Mouse (Mus musculus): ENCODE results near the gene Galnt18.

The Galnt18 gene

DNA sequence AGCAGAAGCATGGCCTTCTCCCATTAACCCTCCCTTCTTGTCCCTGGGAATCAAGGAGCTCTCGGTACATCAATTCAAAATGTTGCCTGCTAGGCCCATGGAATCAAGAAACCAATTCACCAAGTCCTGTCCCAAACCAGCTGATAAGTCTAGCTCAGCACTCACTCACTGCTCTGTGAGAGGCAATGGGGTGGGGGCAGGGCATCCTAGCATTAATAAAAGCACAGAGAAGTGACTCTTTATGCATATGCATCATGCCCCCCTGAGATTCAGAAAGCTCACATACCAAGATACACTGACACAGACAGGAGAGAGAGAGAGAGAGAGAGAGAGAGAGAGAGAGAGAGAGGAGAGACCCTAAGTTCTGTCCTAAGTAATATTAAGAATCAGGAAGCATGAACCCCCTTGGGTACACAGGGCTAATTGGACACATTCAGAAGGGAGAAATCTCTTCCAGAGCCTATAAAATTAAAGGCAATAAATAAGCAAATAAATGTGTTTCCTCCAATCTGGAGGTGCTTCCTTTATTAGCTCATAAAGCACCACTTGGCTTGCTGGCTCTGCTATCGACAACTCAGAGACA lies 141.8 kb downstream of the Galnt18 start:
- no peak for DNase-seq (ENCODE audit: low spot score in 2 of 2)

DNA sequence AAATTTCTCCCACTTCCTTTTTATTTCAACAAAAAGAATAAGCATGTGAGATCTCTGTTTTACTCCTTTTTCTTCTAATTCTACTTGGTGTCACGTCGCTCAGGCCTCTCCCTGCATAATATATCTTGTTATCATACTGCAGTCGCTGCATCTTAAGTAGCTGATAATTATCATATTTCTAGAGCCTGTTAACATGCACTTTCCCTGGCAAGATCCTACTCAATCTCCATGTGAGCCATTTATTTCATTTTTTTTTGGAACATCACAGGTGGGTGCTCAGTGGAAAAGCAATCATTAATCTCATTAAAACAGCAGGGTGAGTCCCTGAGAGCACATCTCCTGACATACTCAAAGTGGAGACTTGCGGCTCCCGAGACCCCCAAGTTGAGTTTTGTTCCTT lies 143.3 kb downstream of the Galnt18 start:
- DNase-seq (ENCODE audit: low spot score in 2 of 2), result no peak

DNA sequence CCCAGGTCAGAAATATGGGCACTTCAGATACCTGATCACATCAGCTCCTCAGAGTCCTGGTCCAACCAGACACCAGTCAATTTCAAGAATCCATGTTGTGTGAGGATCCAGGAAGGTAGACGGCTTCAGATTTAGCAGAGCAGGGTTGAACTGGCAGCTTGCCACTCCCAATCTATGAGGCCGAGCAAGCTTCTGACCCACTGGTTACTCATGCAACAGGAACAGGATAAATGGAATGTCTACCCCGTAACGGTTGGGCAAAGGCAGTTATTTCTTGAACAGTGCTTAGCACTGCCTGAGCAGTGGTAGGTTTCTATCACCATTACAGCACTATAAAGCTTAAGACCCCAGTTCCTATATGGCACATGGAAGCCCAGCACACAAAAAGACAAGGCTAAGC lies 148.5 kb downstream of the Galnt18 start:
- no peak for DNase-seq (ENCODE audit: low spot score in 2 of 2)

DNA sequence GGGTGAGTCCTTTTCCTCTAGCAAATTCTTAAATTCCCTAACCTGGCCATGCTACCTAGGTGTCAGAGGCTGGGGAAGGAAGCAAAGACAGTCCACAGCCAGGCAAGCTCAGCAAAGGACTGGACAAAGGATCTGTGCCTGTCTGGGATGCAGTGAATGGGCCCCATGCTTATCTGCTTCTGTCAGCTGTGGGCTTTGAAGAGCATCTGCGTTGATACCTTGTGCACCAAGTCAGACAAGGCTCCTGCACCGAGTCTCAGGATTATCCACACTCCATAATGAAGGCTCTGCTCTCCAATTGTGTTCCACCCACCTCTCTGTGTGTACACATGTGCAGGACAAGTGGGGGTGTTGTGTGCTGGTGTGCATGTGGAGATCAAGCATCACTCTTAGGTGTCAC lies 153.5 kb downstream of the Galnt18 start:
- DNase-seq (ENCODE audit: low spot score in 2 of 2), result no peak

DNA sequence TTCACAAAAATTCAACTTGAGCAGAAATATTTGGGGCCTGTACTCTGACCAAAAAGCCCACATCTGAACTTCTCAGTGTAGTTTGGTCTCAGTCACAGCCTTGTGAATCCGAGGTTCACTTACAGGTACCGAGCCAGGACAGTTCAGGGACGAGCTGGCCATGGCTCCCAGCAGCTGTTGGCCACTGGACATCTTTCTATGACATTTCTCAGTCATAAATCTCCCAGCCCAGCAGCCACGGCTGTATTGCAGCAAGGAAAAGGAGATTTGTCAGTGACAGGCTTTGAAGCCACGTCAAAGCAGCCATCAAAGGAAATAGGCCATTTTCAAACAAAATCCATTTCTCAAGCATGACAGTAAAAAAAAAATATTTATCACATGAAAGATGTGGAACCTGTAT lies 154.0 kb downstream of the Galnt18 start:
- DNase-seq (ENCODE audit: low spot score in 2 of 2), result no peak

DNA sequence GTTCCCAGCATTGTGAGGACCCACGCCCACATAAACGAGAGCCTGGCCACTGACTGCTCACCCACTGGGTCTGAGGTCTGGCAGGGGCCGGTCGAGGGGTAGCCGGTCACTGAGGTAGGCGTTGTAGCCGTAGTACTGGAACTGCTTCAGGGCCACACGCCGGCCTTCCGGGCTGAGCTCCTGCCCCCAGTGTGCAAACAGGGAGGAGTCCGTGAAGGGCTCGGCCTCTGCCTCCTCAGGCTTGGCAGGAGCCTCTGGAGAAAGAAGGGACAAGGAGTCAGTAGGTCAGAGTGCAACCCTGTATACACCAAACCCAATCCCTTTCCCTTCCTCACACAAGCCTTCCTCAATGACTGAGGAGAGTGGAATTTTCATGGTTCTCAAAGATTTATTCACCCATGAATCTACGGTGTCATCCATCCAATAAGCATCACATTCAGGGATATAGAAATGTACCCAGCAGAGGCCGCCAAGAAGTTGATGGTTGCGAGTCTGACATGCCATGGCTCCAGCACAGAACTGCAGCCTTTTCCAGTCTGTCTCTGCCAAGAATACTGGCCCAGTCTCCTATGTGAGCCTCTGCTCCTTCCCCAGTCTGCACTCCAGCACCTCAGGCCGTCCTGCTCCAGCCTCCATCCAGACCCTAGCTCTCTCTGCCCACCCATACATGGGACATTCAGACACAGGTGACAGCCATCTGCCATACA lies 163.4 kb downstream of the Galnt18 start:
- no peak for DNase-seq (ENCODE audit: low spot score in 2 of 2)

DNA sequence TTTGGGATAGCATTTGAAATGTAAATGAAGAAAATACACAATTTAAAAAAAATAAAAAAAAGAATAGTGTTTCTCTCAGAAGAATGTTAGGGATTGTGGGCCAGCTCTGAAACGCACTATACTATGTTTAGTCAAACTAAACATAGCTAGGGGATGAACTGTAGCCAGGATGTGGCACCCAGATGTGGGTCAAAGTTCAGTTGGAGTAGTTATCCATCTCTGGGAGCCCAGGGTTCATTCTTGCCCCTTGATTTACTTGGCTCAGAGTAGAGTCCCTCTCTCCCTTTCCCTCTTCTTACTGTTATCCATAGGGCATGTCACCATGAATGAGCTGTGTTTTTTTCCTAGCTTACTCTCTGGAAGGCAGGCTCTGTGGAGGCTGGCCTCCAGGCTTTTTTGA lies 165.3 kb downstream of the Galnt18 start:
- no peak for DNase-seq (ENCODE audit: low spot score in 2 of 2)

DNA sequence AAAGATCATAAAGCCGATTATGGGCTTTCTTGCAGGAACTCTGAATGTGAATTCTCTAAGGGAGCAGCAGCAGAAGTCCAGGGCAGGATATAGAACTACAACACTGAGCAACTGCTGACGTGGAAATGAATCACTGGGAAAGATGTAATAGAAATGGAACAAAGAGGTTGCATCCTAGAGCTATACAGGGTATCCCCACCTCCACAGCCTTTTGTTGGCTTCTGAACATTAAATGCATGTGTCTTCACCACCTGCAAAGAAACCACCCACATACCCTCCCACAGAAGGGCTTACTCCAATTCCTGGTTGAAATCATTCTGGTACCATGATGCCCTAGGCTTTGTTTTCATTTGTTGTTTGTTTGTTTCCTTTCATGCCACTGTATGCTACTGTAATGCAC lies 172.3 kb downstream of the Galnt18 start:
- DNase-seq (ENCODE audit: low spot score in 2 of 2), result no peak

DNA sequence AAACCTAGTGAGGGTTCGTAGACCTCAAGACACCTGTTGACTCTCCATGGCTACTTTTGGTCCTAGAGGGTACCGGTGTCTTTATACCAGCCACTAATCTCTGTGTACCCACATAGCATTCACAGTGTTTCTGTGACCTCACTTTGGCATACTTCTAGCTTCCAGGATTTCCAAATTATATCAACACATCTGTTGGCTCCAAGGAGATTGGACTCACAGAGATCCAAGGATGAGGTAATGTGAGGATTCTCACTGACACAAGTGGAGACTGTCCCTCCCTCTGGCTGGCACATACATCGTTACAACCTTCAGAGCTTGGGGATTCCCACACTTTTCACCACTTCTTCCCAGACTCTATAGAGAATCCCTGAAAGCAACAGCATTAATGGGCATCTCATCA lies 173.7 kb downstream of the Galnt18 start:
- no peak for DNase-seq (ENCODE audit: low spot score in 2 of 2)

DNA sequence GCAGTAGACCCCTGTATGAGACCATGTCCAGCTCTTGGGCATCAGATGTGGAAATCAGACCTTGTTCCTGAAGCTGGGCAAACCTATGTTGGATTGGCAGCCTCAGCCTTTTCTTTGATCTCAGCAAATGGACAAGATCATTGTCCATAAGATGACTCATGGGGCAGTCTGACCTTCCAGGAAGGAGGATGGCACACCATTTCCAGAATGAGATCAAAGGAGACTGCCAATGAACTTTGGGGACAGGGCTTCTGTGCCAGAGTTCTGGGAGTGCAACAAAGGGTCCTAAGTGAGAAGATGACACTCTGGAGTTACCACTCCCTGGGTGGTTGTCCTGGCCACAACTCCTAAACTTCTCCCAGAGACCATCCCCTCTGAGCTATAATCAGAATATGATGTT lies 174.1 kb downstream of the Galnt18 start:
- DNase-seq (ENCODE audit: low spot score in 2 of 2), result no peak

DNA sequence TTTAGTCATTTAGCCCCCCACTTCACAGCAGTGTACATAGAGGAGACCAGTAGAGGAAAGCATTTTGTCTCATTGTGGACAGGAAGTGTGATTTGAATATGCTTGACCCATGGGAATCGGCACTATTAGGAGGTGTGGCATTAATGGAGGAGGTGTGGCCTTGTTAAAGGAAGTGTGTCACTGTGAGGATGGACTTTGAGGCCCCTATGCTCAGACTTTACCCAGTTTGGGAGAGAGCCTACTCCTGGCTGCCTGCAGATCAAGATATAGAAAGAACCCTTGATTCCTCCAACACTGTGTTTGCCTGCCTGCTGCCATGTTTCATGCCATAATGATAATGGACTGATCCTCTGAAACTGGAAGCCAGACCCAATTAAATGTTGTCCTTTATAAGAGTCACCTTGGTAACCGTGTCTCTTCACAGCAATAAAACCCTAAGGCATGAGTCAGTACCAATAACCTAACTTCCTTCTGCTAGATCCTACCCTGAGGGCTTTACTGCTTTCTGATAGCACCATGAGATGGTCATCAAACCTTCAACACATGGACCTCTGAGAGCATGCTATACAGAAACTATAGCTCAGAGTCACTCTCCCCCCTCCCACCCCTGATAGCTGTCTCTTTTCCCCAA lies 175.1 kb downstream of the Galnt18 start:
- DNase-seq (ENCODE audit: low spot score in 2 of 2), result no peak

DNA sequence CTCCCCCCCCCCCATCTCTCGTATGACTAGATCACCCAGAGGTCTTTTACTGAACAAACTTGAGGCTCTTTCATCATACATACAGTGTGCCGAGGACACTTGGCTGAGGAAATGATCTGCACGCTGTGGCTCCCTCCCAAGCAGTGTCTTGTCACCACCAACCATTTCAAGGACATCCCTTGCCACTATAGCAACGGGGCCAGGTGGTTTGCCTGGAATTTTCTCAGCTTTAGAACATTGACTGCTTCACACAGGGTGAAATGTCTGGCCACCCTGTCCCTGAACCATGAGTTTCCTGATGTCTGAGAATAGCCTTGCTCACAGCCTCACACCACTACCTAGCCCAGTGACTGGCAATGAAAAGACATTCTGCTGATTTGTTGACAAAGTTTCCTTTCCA lies 176.6 kb downstream of the Galnt18 start:
- DNase-seq (ENCODE audit: low spot score in 2 of 2), result no peak

DNA sequence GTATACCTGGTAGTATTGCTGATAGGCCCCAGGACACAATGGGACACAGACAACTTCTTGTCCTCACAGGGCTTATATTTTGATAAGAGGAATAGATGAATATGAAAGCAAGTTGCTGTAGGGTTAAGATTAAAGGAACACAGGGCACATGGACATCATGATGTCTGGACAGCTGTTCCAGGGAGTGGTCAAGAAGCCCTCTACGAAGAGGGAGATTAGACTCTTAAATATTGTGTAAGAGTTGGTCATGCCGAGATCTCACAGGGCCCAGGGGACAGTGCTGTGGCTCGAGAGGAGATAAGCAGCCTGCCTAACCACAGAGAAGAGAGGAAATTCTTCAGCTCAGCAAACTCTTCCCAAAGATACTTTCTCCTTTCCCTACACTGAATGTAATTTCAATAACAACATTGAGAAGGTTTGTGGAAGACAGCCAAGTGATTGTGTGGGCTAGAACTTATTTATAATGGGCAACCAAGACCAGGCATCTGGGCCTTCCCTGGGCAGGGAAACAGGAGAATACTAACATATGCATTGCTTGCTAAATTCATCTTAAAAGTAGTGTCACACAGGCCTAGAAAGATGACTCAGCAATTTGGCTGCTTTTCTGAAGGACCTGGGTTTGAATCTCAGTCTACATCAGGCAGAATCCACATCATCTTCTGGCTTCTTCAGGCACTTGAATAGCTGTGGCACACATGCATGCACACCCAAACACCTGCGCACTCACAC lies 178.3 kb downstream of the Galnt18 start:
- peak; percentile 31 to 66 for DNase-seq (ENCODE audit: low spot score in 2 of 2)

DNA sequence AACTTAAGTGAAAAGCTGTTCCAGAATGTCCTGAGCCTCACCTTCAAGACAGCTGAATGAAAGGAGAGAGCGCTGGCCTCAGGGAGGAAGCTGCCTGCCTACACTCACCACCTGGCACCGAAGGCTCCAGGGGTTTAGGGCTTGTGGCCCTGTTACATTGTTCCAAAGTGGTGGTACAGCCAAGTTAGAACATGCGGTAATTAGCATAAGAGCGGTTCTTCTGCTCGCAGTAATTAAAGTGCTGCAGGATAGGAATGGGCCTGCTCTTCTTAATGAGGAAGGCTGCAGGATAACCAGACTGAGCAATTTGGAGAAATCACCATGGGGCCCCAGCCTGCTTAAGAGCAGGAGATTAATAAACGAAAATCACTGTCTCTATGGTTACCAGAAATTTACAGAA lies 179.0 kb downstream of the Galnt18 start:
- no peak for DNase-seq (ENCODE audit: low spot score in 2 of 2)

DNA sequence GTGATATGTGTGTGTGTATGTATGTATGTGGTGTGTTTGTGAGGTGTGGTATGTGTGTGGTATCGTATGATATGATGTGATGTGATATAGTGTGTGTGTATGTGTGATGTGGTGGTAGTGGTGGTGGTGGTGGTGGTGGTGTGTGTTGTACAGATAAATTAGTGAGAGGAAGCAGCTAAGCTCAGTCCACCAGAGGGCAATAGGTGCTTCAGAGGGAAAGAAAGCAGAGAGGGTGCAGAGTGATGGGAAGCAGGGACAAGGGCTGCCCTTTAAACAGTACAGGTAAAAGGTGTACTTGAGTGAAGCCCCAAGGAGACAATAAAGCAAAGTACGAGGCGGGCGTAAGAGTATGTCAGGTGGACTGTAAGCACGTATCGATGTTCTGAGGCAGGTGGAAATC lies 186.1 kb downstream of the Galnt18 start:
- no peak for DNase-seq (ENCODE audit: low spot score in 2 of 2)

DNA sequence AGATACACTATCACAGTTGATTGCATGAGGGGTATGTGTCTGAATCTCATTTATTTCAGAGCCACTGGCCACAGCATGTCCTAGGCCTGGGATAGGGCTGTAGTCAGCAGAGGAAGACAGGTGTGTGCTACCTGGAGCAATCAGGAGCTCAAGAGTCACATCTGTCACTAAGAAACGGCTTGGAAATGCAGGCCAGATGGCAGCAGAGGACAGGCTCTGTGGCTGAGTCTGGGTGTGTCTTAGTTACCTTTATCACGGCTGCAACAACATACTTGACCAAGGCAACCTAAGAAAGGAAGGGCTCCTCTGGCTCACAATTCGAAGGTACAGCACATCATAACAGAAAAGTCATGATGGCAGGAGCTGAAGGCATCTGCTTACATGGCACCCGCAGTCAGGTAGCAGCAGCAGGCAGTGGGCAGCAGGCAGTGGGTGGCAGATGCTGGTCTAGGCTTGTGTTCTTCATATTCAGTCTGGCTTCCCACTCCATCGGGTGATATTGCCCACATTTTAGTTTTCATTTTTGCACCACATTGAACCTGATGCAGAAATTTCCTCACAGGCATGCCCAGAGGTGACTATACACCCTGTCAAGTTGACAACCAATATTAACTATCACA lies 190.2 kb downstream of the Galnt18 start:
- DNase-seq (ENCODE audit: low spot score in 2 of 2), result no peak

DNA sequence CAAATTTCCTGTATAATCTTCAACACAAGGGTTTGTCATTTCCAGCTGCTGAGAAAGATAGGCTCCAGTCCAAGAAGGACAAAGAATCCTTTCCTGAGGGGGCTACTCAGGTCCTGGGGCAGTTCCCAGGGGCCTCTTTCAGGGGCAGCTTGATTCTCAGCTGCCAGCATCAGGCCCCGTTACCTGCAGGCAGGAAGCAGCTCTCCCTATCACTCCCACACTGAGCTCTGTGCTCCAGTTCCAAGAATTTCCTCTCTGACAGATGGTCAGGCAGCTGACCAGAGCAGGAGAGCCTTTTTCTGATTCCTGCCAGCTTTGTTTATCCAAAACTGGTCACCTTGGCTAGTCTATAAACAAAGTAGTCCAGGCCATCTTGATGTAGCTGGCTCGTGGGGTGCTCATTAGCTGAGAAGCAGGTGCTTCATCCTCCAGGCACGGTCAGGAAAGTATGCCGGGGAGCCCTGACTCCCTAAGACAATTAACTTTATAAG lies 191.4 kb downstream of the Galnt18 start:
- no peak for DNase-seq (ENCODE audit: low spot score in 2 of 2)

DNA sequence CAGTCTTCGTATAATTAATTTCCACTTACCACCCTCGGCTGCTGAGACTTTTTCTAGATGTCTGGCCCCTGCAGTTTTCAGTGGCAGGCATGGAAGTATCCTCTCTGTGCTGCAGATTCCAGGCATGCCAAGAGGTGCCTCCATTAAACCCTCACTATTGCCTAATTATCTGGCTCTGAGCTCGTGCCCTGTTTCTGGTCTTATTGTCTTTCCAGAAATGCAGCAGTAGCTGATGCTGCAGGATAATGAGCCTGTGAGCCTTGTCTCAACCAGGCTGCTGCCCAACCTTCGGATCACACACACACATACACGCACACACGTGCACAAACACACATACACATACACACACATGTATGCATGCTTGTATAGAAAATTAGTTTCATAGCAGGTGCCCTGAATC lies 199.2 kb downstream of the Galnt18 start:
- no peak for DNase-seq (ENCODE audit: low spot score in 2 of 2)

DNA sequence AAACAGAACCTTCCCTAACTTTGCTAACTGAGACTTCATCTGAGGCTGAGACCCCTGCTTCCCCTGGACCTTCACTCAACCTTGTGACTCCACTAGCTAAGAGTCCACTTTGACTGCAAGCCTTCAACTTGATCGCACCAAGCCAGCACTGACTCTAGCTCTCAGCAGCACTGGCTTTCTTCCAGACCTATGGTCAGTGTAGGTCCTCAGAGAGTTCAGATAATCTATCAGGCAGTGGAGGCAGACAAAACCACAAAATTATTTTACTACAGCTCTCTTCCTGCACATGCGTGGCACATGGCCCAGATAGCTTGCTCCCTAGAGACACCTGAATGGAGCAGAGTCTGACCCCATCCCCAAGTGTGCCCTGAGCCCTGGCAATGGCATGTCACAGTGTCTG lies 204.7 kb downstream of the Galnt18 start:
- DNase-seq (ENCODE audit: low spot score in 2 of 2), result no peak

DNA sequence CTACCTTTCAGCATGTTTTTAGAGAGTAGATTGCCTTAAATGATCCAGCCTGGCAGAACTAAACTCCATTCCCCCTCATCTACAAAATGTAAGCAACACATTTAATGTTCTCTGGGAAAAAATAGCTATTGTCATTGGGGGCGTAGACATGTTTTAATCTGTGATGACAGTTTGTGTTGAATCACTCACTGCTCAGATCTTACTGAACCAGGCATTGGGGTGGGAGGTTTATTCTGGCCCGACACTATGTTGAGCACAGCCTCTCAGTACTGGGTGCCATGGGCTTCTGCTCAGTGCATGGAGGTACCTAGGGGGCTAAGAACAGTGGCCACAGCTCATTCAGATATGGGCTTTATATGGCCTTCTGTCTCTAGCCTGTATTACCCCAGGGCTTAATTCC lies 207.4 kb downstream of the Galnt18 start:
- peak in 1 of 2 experiments; percentile 48 for DNase-seq (ENCODE audit: low spot score in 2 of 2)

DNA sequence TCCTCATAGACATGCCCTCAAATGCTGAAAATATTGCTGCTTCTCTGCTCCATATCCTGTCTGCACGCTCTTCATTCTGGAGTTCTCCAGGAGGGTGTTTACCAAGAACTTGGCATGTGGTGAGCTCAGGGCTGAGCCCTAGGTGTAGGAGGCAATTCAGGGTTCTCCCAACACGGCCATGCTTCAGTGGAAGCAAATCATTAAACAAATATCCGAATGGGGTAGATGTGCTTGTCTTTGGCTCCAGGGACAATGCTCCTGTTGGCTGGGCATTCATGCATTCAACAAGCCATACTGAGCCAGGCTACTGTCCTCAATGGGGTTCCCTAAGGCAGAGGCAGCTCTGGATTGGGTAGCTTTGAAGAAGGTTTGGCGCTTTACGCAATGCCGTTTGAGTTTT lies 212.9 kb downstream of the Galnt18 start:
- DNase-seq (ENCODE audit: low spot score in 2 of 2), result no peak

Data from frontal cortex, postnatal 36 days (tissue).